Mouse (Mus musculus) lung, postnatal 0 days (tissue): ENCODE data around the gene Bpifb9b.

ENCODE experiments used
- CTCF ChIP-seq: IDR thresholded peaks from 2 replicates; pipeline ENCODE4 v1.5.1; 2016; ENCODE audit warnings: antibody characterized with exemption, mild to moderate bottlenecking
- EP300 ChIP-seq: IDR thresholded peaks from 2 replicates; pipeline ENCODE4 v1.6.1; 2016; ENCODE audit warnings: antibody characterized with exemption, mild to moderate bottlenecking, control low read depth

DNA sequence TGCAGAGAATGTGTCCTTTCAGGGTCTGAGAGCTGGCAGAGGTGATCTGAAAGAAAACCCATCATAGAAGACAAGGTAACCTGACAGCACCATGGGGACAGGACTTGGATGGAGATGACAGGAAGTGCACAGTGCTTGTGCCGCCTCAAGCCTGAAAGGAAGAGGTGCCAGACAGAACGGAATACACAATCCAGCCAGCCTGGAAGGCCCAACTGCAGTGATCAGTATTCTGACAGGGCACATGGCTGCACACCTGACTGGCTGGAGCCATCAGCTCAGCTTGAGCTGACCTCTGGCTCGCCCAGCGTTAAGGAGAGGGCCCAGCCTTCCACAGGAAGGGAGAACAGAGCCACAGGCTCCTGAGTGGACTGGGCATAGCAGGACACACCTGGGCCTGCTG lies 28.5 kb downstream of the Bpifb9b start:
- no peak for TF ChIP-seq CTCF
- TF ChIP-seq EP300: no peak
